Mouse (Mus musculus) gastrocnemius, postnatal 14 days (tissue): ENCODE data around the gene Gm14401. TPM values are rescaled to one million over a fixed set of nuclear protein-coding genes. Genes with fewer than 3 reads are reported as not detected.
"Not testable (repeated sequence)": the region's sequence is repeated elsewhere in the genome, so short reads cannot be mapped to it uniquely, and the experiment has no call there.

Experiments used
- DNase-seq: peaks from one replicate; pipeline ENCODE4 v3.0.0; 2021; ENCODE audit warnings: mixed read lengths
- intact Hi-C: fragments of 180-260 bp; cut with DNase I; formaldehyde crosslinking; loops from one replicate; pipeline ENCODE4 v1.15.1; 2025; ENCODE audit warnings: low total_unique reads
- long read RNA-seq, 2 experiments: library from polyadenylated mRNA; stranded (forward); transcript quantifications; one replicate each; pipeline ENCODE4 v2.0.0; 2021
- total RNA-seq, 2 experiments: library from RNA; stranded (reverse); gene quantifications; 2 replicates each; pipeline ENCODE4 v1.2.3; 2021

The Gm14401 gene
- under 1 TPM in 1 of 2 experiments, not detected in 1; 0.42 TPM for total RNA-seq
- long read RNA-seq, experiment 1, result 0 reads
- long read RNA-seq, experiment 2, result 0 reads

- intact Hi-C loops, result not testable (repeated sequence)
- peak; percentile 3 for DNase-seq
Observed at GRCm38 (mm10) chr2:177073432-177074423, at the start of gene Gm14401. Gm14401 (plus strand) TSS chr2:177074320.

GRCm38 (mm10) chr2:177072807-177073206 lies 1.3 kb upstream of the Gm14401 start:
- intact Hi-C loops, DNase-seq: not testable (repeated sequence)

DNA sequence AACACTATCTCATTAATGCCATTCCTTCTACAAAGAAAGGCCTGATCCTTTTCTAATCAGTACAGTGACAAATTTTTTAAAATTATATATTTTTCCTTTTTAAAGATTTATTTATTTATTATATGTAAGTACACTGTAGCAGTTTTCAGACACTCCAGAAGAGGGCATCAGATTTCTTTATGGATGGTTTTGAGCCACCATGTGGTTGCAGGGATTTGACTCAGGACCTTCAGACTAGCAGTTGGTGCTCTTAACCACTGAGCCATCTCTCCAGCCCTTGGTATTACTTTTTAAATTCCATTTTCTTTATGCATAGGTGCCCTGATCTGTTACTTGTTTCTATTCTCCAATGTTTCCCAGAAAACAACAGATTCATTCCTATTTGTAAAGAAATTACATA lies 895 bp downstream of the Gm14401 start:
- intact Hi-C loops, DNase-seq: not testable (repeated sequence)

- intact Hi-C loops, result not testable (repeated sequence)
Observed at GRCm38 (mm10) chr2:177079866-177080265, 5.7 kb downstream of the Gm14401 start.

DNA sequence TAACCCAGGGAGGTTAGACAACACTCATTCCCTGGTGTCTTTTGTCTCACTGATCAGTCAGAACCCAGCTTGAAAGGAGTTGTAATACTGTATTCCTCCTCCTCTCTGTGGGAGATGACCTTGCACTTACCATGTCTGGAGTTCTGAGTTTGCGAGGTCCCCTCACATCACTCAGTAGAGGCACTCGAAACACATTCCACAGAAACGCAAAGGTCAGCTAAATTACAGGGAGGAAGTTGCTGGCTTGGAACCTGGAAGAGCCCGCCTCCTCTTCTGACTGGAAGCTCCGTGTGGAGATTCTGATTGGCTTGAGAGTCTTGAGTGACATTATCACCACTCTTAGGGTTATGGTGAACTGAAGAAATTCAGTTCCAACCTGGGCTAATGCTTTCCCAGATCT lies 35.0 kb downstream of the Gm14401 start:
- DNase-seq, intact Hi-C loops: not testable (repeated sequence)

More at GRCm38 (mm10) chr2:177079866-177080265, 5.7 kb downstream of the Gm14401 start:
- DNase-seq, result not testable (repeated sequence)

DNA sequence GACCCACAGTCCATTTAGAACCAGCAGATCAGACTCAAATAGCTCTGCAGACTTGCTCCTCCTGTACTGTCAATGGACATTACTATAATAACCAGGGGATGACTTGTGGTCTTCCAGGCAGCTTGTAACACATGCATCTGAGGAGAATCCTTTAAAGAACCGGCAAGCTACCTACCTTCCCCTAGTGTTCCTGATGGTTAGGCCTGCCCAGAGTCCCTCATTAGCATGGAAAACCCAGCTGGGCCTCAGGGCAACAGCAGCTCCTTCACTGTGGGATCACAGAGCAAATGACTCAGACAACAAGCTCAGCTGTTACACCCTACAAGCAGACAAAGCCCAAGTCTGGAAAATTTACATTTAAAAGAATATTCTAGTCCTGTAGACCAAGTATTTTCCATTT lies 55.0 kb downstream of the Gm14401 start:
- DNase-seq, intact Hi-C loops: not testable (repeated sequence)

Other genes starting within 250 kb of the Gm14401 start
- gene Gm14408, start 243.2 kb upstream of the Gm14401 start, total RNA-seq, result not detected
- 1 to 10 TPM; 1.6 to 2.7 TPM for gene Gm14296, start 146.5 kb upstream of the Gm14401 start, total RNA-seq
- 10 to 100 TPM; 13.8 to 15.2 TPM for gene Gm14419, start 73.4 kb upstream of the Gm14401 start, total RNA-seq
- gene Gm14410, start 132.1 kb downstream of the Gm14401 start, total RNA-seq, result 1 to 10 TPM; 5.9 to 6.6 TPM
- under 1 TPM; 0.47 TPM for gene Gm14409, start 192.7 kb downstream of the Gm14401 start, total RNA-seq
- gene Gm14412, start 250.0 kb downstream of the Gm14401 start, total RNA-seq, result under 1 TPM; 0.58 to 0.80 TPM